Mouse (Mus musculus) liver, postnatal 0 days (tissue): Measurements from ENCODE around the gene Fgf12. TPM values are rescaled to one million over a fixed set of nuclear protein-coding genes. Genes with fewer than 3 reads are reported as not detected.
A peak's percentile ranks its signal among the peaks of the same experiment; 100 is the strongest.

Source experiments
- ATAC-seq: fragments of 200-750 bp; cut with Nextera tagmentation; 2 replicates; pipeline ENCODE4 v1.8.0; 2017; ENCODE audit warnings: mild to moderate bottlenecking, moderate library complexity
- DNase-seq: peaks from one replicate; pipeline ENCODE4 v3.0.0-alpha.2; 2016
- H3K27ac ChIP-seq: fragments of 300-500 bp; sonication (generic); 2 replicates; pipeline ENCODE4 v1.5.1; 2014; ENCODE audit warnings: antibody characterized with exemption, moderate library complexity, mild to moderate bottlenecking, low read depth
- H3K27me3 ChIP-seq: fragments of 300-500 bp; sonication (generic); 2 replicates; pipeline ENCODE4 v1.6.1; 2014; ENCODE audit warnings: low read length, control low read depth, mixed read lengths; ENCODE audit not compliant: insufficient read depth
- H3K36me3 ChIP-seq: fragments of 300-500 bp; sonication (generic); replicated peaks from 2 replicates; pipeline ENCODE4 v1.6.1; 2014; ENCODE audit warnings: mild to moderate bottlenecking, control low read depth, low read length, moderate library complexity, mixed read lengths; ENCODE audit not compliant: insufficient read depth
- H3K4me1 ChIP-seq: fragments of 300-500 bp; sonication (generic); 2 replicates; pipeline ENCODE4 v1.6.1; 2014; ENCODE audit warnings: antibody characterized with exemption, mild to moderate bottlenecking, control low read depth; ENCODE audit not compliant: insufficient read depth
- H3K4me2 ChIP-seq: fragments of 300-500 bp; sonication (generic); 2 replicates; pipeline ENCODE4 v1.6.1; 2014; ENCODE audit warnings: low read depth, mild to moderate bottlenecking, low read length, moderate library complexity, mixed read lengths
- H3K4me3 ChIP-seq: fragments of 300-500 bp; sonication (generic); 2 replicates; pipeline ENCODE4 v1.5.1; 2014; ENCODE audit warnings: low read depth, low read length
- H3K9ac ChIP-seq: fragments of 300-500 bp; sonication (generic); replicated peaks from 2 replicates; pipeline ENCODE4 v1.6.1; 2014; ENCODE audit warnings: mild to moderate bottlenecking, moderate library complexity
- H3K9me3 ChIP-seq: fragments of 300-500 bp; sonication (generic); 2 replicates; pipeline ENCODE4 v1.6.1; 2016; ENCODE audit warnings: mild to moderate bottlenecking, control low read depth, low read length, mixed read lengths
- CTCF ChIP-seq: sonication (generic); IDR thresholded peaks from 2 replicates; pipeline ENCODE4 v1.5.1; 2016; ENCODE audit warnings: antibody characterized with exemption, low read depth
- EP300 ChIP-seq: IDR thresholded peaks from 2 replicates; pipeline ENCODE4 v1.6.1; 2016; ENCODE audit warnings: antibody characterized with exemption, low read depth, mild to moderate bottlenecking
- WGBS: fragments of 180-500 bp; shearing (Covaris S2); extraction: QIAGEN DNeasy Blood & Tissue Kit; methylation state at CpG from one replicate; pipeline ENCODE4 v1.1.7; 2014; ENCODE audit not compliant: insufficient replicate concordance; 5-methylcytosine and 5-hydroxymethylcytosine counted together
- polyA plus RNA-seq: library from polyadenylated mRNA; unstranded; fragments of >200 nt; fragmentation: Nextera tagmentation; extraction: Ambion mirVana; gene quantifications from 2 replicates; pipeline ENCODE4 v1.2.1, GENCODE M21; 2015

The Fgf12 gene
- polyA plus RNA-seq, 1 experiment from 2014 or later = 0.04 TPM

DNA sequence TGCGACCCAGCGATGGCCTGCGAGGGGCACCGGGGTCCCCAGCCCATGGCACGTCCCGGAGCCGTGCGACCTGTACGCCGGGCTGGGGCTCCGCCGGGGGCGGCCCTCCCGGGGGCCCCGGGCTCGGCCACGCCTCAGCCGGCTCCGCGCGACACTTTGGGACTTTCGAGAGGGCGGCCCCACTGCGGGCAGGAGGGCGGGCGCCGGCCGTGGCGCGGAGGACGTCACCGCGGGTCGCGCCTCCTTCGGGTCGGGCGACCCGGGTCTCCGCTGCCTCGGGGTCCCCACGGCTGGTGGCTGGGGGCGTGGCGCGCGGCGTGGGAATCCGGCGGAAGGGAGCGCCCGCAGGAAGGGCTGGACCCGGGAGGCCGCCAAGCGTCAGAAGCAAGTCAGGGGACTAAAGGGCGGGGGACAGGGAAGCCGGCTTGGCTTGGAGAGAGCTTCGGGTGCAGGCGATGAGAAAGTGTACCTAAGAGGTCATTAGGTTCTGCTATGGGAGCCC lies 188.1 kb downstream of the Fgf12 start:
- peak; percentile 11 for DNase-seq
- under 1% methylated on average over 55 of the region's 58 CpGs for WGBS
- no peak for ATAC-seq

DNA sequence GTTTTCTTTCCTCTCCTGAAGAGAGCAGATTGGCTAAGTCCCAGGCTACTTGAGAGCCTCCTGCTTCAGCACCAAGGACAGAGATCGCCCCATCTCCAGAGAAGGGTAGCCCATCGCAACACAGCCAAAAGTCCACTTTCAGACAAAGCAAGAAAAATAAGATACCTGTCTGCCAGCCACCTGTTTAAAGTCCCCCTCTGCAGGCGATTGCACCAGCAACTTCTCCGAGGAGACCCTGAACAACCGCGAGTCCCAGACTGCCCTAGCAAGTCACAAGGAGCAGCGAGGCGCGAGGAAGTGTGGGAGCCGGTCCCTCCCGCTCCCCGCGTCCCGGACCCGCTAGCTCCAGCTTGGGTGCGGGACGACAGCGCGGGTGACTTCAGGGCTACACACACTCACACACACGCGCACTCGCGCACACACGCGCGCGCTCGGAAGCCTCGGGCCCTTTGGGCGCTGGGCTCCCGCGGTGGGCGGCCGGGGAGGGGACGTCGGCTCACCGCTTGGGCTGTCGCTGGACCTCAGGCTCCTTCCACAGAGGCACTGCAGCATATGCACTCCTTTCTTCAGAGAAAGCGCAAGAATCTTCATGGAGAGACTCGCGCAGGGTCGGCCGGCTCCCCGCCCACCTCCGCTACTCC lies 188.7 kb downstream of the Fgf12 start:
- Histone ChIP-seq H3K9ac (no peak overlapping the region), H3K27ac (no peak overlapping the region), H3K27me3 (peaks cover 18% of the 10 kb centered on the region), H3K4me3 (peak overlapping the region; percentile 32), H3K9me3 (no peaks in the 10 kb centered on the region), H3K36me3 (no peaks in the 10 kb centered on the region), H3K4me2 (peak overlapping the region; percentile 53), H3K4me1 (no peaks in the 10 kb centered on the region; the same call in 1 of the 2 replicates)
- 2% methylated on average over 39 of the region's 45 CpGs for WGBS
- DNase-seq (peak; percentile 34), ATAC-seq (no peak)
- TF ChIP-seq EP300 (no peak), CTCF (no peak)

More for the DNA sequence above, 188.1 kb downstream of the Fgf12 start:
- Histone ChIP-seq H3K4me3 (peak overlapping the region; percentile 32), H3K4me1 (no peaks in the 10 kb centered on the region; the same call in 1 of the 2 replicates), H3K4me2 (peak overlapping the region; percentile 53), H3K36me3 (no peaks in the 10 kb centered on the region), H3K27ac (no peak overlapping the region), H3K27me3 (peaks cover 18% of the 10 kb centered on the region), H3K9me3 (no peaks in the 10 kb centered on the region), H3K9ac (no peak overlapping the region)
- no peak for TF ChIP-seq EP300
- TF ChIP-seq CTCF = no peak

DNA sequence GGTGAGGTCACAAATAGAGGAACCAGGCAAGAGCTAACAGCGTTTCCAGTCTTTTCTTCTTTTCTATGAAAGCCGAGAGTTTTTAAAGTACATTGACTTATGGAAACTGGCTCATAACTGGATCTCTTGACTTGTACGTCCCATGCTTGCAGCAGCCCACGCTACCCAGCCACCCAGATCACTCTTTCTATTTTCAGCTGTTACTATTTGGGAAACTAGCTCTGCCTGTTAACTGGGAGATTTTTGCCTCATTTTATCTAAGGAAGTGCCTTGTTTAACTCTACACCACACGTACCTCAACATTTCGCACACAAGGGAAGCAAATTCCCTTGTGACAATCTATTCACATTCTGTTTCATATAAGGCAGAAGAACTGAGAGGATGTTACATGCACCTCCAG lies 190.0 kb downstream of the Fgf12 start:
- TF ChIP-seq EP300 = no peak
- no peak for ATAC-seq
- H3K27ac ChIP-seq = no peak overlapping the region
- H3K9me3 ChIP-seq = no peaks in the 10 kb centered on the region
- H3K4me3 ChIP-seq = no peak overlapping the region
- H3K27me3 ChIP-seq = peaks cover 18% of the 10 kb centered on the region
- 69% methylated on average over 6 of the region's 6 CpGs for WGBS
- no peaks in the 10 kb centered on the region for H3K36me3 ChIP-seq
- no peak overlapping the region for H3K9ac ChIP-seq
- H3K4me2 ChIP-seq = no peak overlapping the region
- no peak for DNase-seq
- no peaks in the 10 kb centered on the region; the same call in 1 of the 2 replicates for H3K4me1 ChIP-seq

- no peak overlapping the region for H3K4me3 ChIP-seq
- H3K9ac ChIP-seq = no peak overlapping the region
- 78% methylated on average over 10 of the region's 10 CpGs for WGBS
- H3K4me1 ChIP-seq = no peaks in the 10 kb centered on the region
- no peaks in the 10 kb centered on the region for H3K9me3 ChIP-seq
- TF ChIP-seq CTCF (no peak), EP300 (no peak)
- no peaks in the 10 kb centered on the region for H3K27me3 ChIP-seq
- no peaks in the 10 kb centered on the region for H3K36me3 ChIP-seq
- H3K4me2 ChIP-seq = no peak overlapping the region
- DNase-seq (no peak), ATAC-seq (no peak)
- H3K27ac ChIP-seq = no peak overlapping the region
Measured at GRCm38 (mm10) chr16:28555219-28555618, 197.6 kb downstream of the Fgf12 start.

GRCm38 (mm10) chr16:28539423-28539822 lies 213.4 kb downstream of the Fgf12 start:
- TF ChIP-seq CTCF = no peak
- TF ChIP-seq EP300 = no peak
- no peak for DNase-seq
- 54% methylated on average over 3 of the region's 3 CpGs for whole genome bisulfite sequencing

DNA sequence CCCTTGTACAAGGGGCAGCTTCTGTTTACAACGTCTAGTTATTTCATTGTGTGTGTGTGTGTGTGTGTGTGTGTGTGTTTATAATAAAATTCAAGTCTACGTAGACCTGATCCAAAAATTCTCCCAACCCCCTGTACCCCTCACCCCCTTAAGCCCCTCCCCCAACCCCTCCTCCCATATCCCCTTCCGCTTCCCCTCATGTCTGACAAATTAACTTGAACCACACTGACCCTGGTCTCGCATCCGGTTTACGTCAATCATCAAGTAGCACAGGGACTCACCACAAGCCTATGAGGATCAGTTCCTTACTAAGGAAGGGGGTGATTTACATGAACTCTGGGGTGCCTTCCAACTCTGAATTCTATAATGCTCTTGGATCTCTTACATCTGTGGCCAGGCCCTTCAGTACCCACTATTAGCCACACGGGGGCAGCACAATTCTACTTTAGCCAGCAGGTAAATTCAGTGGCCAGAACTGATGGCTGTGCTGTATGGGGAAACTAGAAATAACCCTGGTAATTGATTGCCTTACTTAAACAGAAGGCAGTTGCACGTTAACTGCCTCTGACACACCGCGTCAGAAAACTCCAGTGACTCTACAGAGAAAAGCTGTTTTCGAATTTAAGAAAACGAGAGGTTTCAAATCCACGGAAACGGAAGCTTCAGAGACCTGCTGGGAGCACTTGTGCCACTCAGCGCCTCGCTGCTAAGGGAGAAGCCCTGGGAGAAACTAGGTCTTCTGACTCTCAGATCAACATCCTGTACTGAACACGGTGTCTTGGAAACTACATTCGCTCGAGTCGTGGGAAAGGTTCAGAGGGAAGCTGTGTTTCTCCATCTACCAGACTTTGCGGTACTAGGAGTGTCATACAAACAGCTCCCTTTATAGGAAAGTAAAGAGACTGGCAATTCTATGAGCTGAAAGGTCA lies 235.0 kb downstream of the Fgf12 start:
- Histone ChIP-seq H3K27me3 (no peaks in the 10 kb centered on the region), H3K36me3 (no peaks in the 10 kb centered on the region), H3K9ac (no peak overlapping the region), H3K27ac (no peak overlapping the region), H3K4me2 (peak overlapping the region; percentile 50), H3K4me1 (no peaks in the 10 kb centered on the region), H3K9me3 (no peaks in the 10 kb centered on the region), H3K4me3 (peak overlapping the region; percentile 18)
- TF ChIP-seq CTCF (peak; percentile 78), EP300 (no peak)
- peak; percentile 65 for ATAC-seq
- peak; percentile 61 for DNase-seq
- 22% methylated on average over 21 of the region's 21 CpGs for WGBS

More at GRCm38 (mm10) chr16:28539423-28539822, 213.4 kb downstream of the Fgf12 start:
- no peak overlapping the region for H3K4me2 ChIP-seq
- no peaks in the 10 kb centered on the region for H3K9me3 ChIP-seq
- no peaks in the 10 kb centered on the region for H3K36me3 ChIP-seq
- no peaks in the 10 kb centered on the region for H3K4me1 ChIP-seq
- H3K4me3 ChIP-seq = no peak overlapping the region
- ATAC-seq = no peak
- H3K27ac ChIP-seq = no peak overlapping the region
- H3K27me3 ChIP-seq = no peaks in the 10 kb centered on the region
- no peak overlapping the region for H3K9ac ChIP-seq
